Mouse (Mus musculus) layer of hippocampus, adult 9-10 months (tissue): ENCODE measurements around the gene Gimap8.

Experiments
- DNase-seq: peaks from one replicate; pipeline ENCODE4 v3.0.0; 2022; ENCODE audit warnings: low spot score

The Gimap8 gene

GRCm38 (mm10) chr6:48706130-48706529 lies 59.1 kb downstream of the Gimap8 start:
- no peak for DNase-seq
